Mouse (Mus musculus): ENCODE data around the gene Terf2.
"Not testable (repeated sequence)": the region's sequence is repeated elsewhere in the genome, so short reads cannot be mapped to it uniquely, and the experiment has no call there.

Gene Terf2

DNA sequence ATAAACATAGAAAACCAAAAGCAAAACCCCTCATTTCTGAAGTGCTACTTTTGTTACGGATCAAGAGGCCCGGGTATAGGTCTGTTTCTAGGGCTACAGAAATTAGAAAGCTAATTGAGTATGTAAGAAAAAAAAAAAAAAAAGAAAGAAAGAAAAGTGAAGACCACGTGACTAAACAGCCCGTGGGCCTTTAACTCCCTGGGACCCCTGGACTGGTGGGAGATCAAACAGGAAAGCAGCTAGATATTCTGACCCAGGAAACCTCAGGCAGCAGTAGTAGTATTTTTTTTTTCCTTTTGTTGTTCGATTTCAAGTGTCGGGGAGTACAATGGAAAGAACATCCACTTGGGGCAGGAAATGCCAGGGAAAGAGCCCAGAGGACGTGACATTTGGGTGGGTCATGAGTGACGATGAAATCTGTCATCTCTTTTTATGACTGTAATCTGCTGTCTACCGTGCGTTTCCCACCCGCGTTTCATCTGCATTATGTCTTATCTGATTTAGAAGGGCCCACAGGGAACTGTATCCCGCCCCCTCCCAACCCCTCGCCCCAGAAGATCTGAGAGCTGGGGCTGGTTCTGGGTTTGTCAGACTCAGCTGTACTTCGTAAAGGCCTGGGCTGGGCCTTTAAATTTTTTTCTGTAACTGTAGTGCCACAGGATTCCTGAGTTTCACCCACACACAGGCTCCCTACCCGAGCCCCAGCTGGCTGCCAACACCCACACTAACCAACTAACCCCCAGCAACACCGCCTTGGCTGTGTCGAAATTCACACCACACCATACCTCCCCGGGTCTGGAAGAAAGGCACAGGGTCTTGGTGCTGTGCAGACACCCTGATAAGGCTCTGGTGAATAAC, 18.0 kb upstream of the Terf2 start:
- DNase-seq (ENCODE audit: low read depth, low spot score): peak; percentile 74

DNA sequence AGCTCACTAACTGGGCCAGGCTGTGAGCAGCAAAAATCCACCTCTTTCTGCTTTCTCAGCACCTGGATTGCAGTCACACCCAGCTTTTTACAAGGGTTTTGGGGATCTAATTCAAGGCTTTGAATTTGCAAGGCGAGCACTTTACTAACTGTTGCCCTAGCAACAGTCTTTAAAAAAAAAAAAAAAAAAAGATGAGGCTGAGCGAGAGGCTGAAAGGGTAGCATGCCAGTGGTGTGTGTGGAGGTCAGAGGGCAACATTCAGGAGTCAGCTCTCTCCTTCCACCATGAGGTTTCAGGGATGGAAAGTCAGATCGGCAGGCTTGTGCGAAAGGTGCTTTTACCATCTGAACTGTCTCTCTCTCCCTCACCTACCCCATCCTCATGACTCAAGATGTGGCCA, 16.9 kb upstream of the Terf2 start:
- DNase-seq (ENCODE audit: low read depth, low spot score): no peak

DNA sequence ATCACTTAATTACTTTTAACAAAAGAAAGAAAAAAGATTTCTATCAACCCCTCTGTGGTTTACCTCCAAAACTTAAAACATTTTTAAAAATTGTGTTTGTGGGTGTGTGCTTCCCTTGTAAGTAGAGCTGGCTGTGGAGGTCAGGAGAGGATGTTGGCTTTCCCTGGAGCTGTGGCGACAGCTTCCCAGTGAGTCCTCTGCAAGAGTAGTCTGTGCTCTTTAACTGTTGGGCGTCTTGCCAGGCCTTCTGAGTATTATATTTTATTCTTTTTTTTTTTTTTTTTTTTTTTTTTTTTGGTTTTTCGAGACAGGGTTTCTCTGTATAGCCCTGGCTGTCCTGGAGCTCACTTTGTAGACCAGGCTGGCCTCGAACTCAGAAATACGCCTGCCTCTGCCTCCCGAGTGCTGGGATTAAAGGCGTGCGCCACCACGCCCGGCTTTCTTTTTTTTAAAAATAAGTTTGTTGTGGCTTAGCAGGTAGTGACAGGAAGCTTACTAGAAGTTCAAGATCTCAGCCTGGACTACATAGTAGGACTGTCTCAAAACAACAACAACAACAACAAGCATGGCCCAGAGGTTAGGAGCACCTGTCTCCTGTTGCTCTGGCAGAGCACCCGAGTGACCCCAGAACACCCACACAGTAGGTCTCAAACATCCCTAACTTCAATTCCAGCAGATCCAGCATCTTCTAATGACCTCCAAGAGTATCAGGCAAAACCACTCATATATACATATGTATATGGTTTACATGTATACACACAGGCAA, 15.2 kb upstream of the Terf2 start:
- DNase-seq (ENCODE audit: low read depth, low spot score): no peak

DNA sequence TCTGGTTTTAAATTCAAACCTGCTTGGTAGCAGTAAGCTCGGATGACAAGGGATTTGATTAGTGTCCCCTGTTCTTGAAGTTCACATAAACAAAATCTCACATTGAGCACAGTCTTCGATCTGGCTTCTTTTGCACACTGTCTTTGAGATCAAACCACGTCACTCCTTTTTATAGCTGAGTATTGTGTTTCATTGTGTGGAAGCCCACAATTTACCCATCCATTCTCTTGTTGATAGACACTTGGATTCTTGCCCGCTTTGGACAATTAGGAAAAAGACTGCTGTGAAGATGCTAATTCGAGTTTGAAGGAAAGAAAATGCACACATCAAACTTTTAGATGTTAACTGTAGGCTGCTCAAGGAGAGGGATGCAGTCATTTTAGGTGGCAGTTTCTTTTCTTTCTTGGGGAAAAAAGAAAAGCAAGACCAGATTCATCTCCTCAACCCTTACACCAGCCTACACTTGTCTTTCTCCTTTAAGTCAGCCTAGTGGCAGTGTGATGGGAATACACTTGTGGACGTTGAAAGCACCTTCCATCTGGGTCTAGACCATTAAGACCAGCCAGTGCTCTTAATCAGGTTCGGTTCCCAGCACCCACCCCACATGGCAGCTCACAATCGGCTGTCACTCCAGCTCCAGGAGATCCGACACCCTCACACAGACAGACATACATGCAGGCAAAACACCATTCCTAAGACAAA, 14.4 kb upstream of the Terf2 start:
- no peak for DNase-seq (ENCODE audit: low read depth, low spot score)

DNA sequence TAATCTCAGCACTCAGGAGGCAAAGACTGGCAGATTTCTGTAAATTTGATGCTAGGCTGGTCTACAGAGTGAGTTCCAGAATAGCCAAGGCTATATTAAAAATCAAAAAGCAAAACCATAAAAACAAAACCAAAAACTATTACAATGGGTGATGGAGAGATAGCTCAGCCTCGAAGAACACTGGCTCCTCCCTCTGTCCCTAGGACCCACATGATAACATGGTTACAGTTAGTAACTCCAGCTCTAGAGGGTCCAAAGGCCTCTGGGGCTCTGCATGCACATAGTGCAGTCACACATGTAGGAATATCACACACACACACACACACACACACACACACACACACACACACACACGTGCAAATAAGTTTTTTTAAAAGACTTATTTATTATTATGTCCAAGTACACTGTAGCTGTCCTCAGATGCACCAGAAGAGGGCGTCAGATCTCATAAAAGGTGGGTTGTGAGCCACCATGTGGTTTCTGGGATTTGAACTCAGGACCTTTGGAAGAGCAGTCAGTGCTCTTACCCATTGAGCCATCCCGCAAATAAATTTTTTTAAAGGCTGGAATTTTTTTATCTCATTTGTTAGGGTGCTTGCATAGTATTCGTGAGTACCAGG, 13.6 kb upstream of the Terf2 start:
- no peak for DNase-seq (ENCODE audit: low read depth, low spot score)

DNA sequence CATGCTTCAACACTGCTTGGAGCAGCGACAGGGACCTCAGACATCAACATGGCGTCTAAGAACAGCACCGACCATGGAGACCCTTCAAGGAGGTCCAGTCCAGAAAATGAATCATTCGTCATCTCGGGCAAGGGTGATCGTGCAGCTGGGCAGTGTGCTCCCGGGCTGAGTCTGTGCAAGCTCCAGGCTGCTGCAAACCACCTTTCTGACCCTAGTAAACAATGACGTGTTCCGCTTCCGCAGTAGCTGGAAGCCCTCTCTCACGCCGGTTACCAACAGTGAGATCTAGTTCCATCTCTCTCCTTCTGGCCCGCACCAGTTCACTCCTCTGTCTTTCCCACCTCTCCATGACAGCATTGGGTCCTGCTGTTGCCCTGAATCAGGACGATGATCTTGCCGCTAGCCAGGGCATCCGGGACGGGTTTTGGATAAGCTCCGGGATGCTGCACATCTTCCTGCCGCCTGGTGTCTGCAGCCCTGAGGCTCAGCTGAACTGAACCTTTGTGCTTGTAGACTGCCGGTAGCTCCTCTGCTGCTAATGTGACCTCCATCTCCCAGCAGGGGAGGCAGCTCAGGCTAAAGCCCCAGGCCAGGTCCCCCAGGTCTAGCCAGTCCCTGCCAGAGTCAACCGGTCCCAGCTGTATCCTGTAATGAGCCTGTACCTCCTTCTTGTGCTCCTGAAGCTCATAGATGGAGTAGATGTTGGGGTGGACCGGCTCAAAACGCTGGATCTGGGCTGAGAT, 12.8 kb upstream of the Terf2 start:
- DNase-seq (ENCODE audit: low read depth, low spot score): no peak

DNA sequence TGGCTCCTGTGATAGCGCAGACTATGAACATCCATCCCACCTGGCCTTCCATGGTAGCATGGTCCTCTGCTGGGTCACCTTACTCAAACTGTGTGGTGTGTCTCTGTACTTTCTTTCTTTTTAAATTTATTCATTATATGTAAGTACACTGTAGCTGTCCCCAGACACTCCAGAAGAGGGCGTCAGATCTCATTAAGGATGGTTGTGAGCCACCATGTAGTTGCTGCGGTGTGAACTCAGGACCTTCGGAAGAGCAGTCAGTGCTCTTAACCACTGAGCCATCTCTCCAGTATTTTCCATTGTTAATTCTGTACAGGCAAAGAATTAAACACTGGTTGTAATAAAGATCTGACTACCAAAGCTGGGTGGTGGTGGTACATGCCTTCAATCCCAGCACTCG, 11.7 kb upstream of the Terf2 start:
- not testable (repeated sequence) for DNase-seq (ENCODE audit: low read depth, low spot score)

DNA sequence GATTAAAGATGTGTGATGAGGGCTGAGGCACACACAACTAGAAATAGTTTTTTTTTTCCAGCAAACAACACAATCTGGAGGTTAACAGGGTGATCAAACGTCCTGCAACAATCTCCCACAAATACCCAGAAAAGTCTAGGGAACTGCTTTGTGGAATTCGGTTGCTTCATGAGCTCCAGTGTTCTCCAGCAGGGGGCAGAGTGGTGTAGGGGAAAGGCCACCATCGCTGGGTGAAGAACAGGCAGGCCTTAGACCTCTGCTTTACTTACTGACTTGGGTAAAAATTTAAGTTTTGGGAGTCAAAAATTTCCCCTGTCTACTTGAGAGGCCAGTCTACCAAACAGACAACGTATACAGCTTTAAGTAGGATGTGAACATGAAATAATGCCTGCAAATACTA, 8.2 kb upstream of the Terf2 start:
- peak; percentile 82 for DNase-seq (ENCODE audit: low read depth, low spot score)

DNA sequence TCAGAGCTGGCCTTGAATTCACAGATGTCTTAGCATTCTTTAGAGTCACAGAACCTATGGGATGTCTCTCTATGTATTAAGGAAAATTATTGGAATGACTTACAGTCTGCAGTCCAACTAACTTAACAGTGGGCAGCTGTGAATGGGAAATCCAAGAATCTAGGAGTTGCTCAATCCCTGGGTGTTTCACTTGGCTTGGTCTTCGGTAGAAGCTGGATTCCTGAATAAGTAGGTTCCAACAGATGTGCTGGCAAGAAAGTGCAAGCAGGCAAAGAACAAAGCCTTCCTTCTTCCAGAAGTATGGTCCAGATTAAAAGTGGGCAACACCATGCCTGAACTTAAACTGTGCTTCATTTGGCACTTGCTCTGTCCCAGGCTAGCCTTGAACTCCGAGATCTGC, 4.3 kb upstream of the Terf2 start:
- no peak for DNase-seq (ENCODE audit: low read depth, low spot score)

DNA sequence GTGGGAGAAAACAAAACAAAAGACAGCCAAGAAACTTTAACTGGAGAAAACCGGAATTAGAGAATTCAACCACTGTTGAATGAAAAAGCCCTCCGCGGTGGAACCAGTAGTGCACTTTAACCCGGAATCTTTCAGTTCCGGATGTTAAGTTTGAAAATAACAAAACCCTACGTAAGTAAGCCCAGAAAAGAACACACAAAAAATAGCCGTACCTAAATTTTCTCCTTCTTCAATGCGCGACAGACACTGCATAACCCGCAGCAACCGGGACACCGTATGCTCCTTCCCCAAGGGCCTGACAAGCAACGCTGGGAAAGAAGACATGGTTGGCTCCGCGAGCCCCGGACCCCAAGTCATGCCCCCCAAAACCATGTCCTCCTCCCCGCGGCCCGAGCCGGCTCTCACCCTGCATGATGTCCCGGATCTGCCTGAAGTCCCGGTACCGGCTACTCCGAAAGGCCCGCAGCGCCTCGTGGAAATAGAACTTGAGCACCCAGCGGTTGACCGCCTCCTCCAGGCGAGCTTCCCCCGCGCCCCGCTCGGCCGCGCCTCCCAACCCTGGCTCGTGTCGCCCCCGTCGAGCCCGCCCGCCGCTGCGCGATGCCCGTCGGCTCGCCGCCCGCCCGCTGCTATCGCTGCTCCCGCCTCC, 506 bp downstream of the Terf2 start:
- peak; percentile 45 for DNase-seq (ENCODE audit: low read depth, low spot score)

DNA sequence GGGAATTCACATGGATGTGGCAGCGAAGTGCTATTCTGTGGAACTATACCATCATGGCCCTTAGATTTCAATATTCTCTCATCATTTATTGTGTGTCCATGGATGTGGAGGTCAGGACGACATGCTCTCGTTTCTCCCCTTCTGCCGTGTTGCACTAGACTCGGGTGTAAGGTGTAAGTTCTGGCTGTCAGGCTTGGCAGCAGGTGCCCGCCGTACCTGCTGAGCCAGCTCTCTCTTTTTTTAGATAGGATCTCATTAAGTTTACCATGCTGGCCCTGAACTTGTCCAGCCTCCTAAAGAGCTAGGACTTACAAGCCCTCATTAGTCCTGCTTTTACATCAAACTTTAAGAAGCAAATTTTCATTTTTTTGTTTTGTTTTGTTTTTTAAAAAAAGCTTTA, 5.8 kb downstream of the Terf2 start:
- DNase-seq (ENCODE audit: low read depth, low spot score): no peak

DNA sequence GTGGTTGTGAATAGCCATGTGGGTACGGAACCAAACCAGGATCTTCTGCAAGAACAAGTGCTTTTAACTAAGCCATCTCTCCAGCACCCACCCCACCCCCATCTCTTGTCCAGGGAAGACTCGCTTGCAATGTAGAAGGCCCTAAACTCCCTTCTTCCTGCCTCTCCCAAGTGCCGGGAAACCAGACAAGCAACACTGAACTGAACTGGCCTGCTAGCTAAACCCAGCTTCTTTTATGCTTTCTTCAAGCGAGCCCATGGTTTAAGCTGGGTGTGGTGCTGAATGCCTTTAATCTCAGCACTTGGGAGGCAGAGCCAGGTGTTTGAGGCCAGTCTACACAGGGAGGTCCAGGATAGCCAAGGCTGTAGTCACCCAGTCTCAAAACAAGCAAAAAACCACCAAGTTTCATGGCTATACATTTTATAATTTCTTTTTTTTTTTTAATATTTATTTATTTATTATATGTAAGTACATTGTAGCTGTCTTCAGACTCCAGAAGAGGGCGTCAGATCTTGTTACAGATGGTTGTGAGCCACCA, 7.8 kb downstream of the Terf2 start:
- DNase-seq (ENCODE audit: low read depth, low spot score): no peak

DNA sequence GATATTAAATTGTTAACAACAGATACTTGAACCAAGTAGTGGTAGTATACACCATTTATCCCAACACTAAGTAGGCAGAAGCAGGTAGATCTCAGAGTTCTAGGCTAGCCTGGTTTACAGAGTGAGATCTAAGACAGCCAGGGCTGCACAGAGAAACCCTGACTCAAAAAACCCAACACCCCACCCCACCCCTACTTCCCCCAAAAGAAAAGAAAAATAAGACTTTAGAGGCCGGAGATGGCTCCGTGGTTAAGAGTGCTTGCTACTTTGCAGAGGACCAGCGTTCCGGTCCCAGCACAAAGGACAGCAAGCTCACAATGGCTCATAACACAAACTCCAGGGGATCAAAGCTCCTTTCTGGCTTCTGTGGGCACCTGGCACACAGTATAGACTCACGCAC, 10.3 kb downstream of the Terf2 start:
- DNase-seq (ENCODE audit: low read depth, low spot score): no peak

DNA sequence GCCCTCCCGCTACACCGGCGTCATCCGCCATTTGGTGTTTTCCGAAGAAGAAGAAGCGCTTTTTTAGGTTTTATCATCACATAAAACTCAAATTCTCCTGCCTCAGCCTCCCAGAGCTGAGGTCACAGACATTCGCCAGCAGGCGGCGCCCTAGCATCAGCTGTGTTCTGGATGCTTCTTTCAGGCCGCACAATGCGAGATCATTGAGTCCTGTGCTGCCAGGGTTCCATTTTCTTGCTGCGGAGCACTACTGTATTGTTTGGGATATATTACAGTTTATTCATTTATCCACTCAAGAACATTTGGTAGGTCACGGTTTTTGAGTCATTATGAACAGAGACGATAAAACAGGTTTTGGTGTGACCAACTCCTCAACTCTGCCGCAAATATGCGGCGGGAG, 11.0 kb downstream of the Terf2 start:
- no peak for DNase-seq (ENCODE audit: low read depth, low spot score)

DNA sequence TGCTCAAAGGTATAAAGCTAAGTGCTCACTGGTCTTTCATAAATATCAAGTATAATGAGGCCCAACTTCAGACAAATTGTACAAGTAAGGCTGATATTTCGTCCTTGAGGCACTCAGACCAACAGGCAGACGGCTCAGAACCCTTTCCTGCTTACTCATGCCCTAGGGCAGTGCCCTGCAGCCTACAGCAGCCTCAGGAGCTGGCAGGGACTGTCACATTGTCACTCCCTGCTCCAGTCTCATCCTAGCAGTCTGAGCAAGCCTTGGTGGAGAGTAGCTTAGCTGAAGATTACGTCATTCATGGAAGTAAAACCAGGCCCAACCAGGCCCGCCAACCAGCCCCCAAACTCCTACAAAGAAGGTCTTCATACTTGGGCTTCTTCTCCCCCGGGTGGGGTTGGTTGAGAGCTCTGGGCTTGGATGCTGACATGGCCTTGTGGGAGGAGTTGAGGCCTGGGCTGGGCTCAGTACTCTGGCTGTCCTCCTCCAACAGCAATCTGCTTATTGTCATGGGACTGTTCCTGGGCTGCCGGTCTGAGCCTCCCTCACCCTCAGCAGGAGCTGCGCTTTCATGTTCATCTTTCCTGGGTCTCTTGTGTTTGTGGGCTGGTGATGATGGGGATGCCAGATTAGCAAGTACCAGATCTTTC, 20.0 kb downstream of the Terf2 start:
- DNase-seq (ENCODE audit: low read depth, low spot score): no peak

DNA sequence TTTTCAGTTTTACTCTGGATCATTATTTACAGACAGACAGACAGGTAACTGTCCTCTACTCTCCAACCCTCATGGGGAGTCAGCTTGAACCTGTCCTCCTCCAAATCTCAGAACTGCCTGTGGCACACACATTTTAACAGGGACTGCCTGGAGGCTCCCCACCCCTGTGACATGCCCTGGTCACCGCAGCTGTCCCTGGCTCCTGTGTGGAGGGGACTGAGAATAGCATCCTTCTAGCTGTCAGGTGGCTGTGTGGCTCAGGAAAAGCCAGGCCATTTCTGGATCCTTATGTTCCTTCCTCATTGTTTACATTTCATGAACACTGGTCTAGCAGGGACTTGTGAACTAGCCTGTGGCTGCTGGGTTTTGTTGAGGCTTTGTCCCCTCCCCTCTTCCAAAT, 22.2 kb downstream of the Terf2 start:
- no peak for DNase-seq (ENCODE audit: low read depth, low spot score)

DNA sequence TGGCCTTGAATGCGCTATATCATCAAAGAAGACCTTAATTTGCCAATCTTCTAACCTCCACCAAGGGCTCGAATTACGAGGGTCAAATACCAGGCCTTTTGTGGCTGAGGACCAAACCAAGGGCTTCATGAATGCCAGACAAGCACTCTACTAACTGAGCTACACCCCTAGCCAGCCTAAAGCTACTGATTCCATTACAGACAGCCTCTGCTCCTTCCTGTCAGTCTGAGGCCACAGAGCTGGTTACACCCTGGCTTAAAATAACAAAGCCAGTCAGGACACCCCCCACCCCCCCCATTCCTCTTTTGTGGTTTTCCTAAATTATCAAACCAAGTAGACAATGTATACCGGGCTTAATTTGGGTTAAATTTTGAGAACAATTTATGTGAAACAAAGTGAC, 22.6 kb downstream of the Terf2 start:
- DNase-seq (ENCODE audit: low read depth, low spot score): no peak

DNA sequence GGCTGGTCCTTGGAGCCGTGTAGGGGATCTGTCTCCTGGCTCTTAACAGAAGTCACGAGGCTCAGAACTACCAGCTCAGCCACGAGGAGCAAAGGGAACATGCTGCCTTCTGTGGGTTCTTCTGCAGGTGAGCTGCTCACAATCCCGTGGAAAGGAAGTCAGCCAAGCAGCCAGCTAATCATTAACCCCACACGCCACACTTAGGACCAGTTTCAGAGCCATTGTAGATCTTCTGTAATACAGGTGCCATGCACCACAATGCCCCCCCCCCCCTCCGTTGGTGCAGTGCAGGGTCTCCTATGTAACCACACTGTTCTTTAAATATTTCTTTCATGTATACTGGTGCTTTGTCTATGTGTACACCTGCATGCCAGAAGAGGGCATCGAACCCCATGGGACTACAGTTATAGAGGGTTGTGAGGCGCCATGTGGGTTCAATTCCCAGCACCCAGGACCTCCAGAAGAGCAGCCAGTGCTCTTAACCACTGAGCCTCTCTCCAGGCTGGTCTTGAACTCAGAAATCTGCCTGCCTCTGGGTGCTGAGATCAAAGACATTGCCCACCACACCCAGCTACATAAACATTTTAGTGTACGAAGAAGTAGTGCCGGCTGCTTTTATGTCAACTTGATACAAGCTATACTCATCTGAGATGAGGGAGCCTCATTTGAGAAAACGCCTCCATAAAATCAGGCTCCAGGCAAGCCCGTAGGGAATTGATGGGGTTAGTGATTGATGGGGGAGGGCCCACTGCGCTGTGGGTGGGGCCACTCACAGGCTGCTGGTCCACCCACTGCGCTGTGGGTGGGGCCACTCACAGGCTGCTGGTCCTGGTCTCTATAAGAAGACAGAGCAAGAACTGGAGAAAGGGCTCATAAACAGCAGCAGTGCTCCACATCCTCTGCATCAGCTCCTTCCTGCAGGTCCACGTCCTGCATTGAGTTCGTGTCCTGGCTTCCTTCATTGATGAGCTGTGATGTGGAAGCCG, 30.5 kb downstream of the Terf2 start, which contains the start of gene Tmed6:
TSS of gene Tmed6 (minus strand) at position 134 of the 986 bp plus-strand sequence.
- no peak for DNase-seq (ENCODE audit: low read depth, low spot score)

DNA sequence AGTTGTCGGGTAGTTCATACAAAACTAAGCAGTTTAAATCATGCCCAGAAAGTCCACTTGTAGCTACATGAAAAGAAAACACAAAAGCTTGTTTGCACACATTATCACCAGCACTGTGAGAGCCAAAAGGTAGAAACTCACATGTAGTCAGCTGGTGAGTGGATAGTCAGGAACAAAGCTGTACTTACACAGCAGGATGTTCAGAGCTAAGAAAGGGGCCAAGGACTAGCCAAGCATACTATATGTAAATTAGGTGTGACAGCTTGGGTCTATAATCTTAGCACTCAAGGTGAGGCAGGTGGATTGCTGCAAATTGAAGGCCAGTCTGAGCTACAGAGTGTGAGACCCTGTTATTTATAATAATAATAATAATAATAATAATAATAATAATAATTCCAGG, 33.7 kb downstream of the Terf2 start:
- no peak for DNase-seq (ENCODE audit: low read depth, low spot score)

Measured in brain, adult 2 months (tissue).